Mouse (Mus musculus) lung, postnatal 0 days (tissue): ENCODE measurements around the gene Rfesd.

Experiments used
- CTCF ChIP-seq: IDR thresholded peaks from 2 replicates; pipeline ENCODE4 v1.5.1; 2016; ENCODE audit warnings: antibody characterized with exemption, mild to moderate bottlenecking
- EP300 ChIP-seq: IDR thresholded peaks from 2 replicates; pipeline ENCODE4 v1.6.1; 2016; ENCODE audit warnings: antibody characterized with exemption, mild to moderate bottlenecking, control low read depth

DNA sequence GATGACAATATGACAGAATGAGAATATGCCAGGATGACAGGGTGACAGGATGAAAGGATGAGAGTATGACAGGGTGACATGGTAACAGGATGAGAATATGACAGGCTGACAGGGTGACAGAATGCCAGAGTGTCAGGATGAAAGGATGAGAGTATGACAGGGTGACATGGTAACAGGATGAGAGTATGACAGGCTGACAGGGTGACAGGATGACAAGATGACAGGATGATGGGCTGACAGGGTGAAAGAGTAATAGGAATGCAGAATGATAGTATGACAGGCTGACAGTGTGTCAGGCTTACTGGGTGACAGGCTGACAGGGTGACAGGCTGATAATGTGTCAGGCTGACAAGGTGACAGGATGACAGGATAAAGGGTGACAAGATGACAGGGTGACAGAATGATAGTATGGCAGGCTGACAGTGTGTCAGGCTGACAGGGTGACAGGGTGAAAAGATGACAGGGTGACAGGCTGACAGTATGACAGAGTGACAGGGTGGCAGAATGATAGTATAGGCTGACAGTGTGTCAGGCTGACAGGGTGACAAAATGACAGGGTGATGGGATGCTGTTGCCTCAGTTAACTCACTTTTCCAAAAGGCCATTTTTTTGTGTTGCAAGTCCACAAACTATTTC lies 63.0 kb downstream of the Rfesd start:
- TF ChIP-seq CTCF (no peak), EP300 (no peak)
